Mouse (Mus musculus) embryonic facial prominence, embryonic 13.5 days (tissue): ENCODE measurements around the gene Dcakd. TPM values are rescaled to one million over a fixed set of nuclear protein-coding genes. Genes with fewer than 3 reads are reported as not detected.

Source experiments
- ATAC-seq: fragments of 200-750 bp; cut with Nextera tagmentation; 2 replicates; pipeline ENCODE4 v1.8.0; 2017; ENCODE audit warnings: low read depth; ENCODE audit not compliant: insufficient number of reproducible peaks, insufficient read depth, low FRiP score, low TSS enrichment
- H3K27ac ChIP-seq: fragments of 300-500 bp; sonication (generic); 2 replicates; pipeline ENCODE4 v1.5.1; 2015; ENCODE audit warnings: moderate library complexity, mild to moderate bottlenecking, inconsistent platforms
- H3K27me3 ChIP-seq: fragments of 300-500 bp; sonication (generic); 2 replicates; pipeline ENCODE4 v1.6.1; 2015; ENCODE audit warnings: mild to moderate bottlenecking, inconsistent platforms
- H3K36me3 ChIP-seq: fragments of 300-500 bp; sonication (generic); 2 replicates; pipeline ENCODE4 v1.6.1; 2015; ENCODE audit warnings: mild to moderate bottlenecking, inconsistent platforms
- H3K4me1 ChIP-seq: fragments of 300-500 bp; sonication (generic); 2 replicates; pipeline ENCODE4 v1.6.1; 2015; ENCODE audit warnings: inconsistent platforms
- H3K4me2 ChIP-seq: fragments of 300-500 bp; sonication (generic); 2 replicates; pipeline ENCODE4 v1.6.1; 2015; ENCODE audit warnings: moderate library complexity, mild to moderate bottlenecking, inconsistent platforms
- H3K4me3 ChIP-seq: fragments of 300-500 bp; sonication (generic); 2 replicates; pipeline ENCODE4 v1.5.1; 2015; ENCODE audit warnings: mild to moderate bottlenecking, inconsistent platforms
- H3K9ac ChIP-seq: fragments of 300-500 bp; sonication (generic); 2 replicates; pipeline ENCODE4 v1.6.1; 2015; ENCODE audit warnings: mild to moderate bottlenecking, inconsistent platforms
- H3K9me3 ChIP-seq: fragments of 300-500 bp; sonication (generic); 2 replicates; pipeline ENCODE4 v1.6.1; 2016; ENCODE audit warnings: inconsistent platforms
- WGBS: fragments of 180-500 bp; shearing (Covaris S2); methylation state at CpG from one replicate; pipeline ENCODE4 v1.1.7; 2015; ENCODE audit warnings: mixed read lengths; 5-methylcytosine and 5-hydroxymethylcytosine counted together
- polyA plus RNA-seq: library from polyadenylated mRNA; unstranded; fragments of >200 nt; fragmentation: Nextera tagmentation; extraction: Ambion mirVana; gene quantifications from 2 replicates; pipeline ENCODE4 v1.2.1, GENCODE M21; 2015

Gene Dcakd
- polyA plus RNA-seq, 1 experiment from 2014 or later: 189 TPM

- no peak overlapping the region for H3K4me3 ChIP-seq
- no peak overlapping the region for H3K27ac ChIP-seq
- H3K4me2 ChIP-seq: no peak overlapping the region
- peaks cover 53% of the 10 kb centered on the region for H3K36me3 ChIP-seq
- WGBS: 96% methylated on average over 3 of the region's 3 CpGs
- ATAC-seq: no peak
- H3K9ac ChIP-seq: no peak overlapping the region
- no peaks in the 10 kb centered on the region for H3K4me1 ChIP-seq
- H3K9me3 ChIP-seq: no peaks in the 10 kb centered on the region
- no peaks in the 10 kb centered on the region for H3K27me3 ChIP-seq
These were observed 15.8 kb upstream of the Dcakd start for GRCm38 (mm10) chr11:103043982-103044381.

GRCm38 (mm10) chr11:103042828-103043227 is 14.7 kb upstream of the Dcakd start:
- Histone ChIP-seq H3K9me3 (no peaks in the 10 kb centered on the region), H3K4me2 (no peak overlapping the region), H3K9ac (no peak overlapping the region), H3K27ac (no peak overlapping the region), H3K4me3 (no peak overlapping the region), H3K4me1 (no peaks in the 10 kb centered on the region), H3K36me3 (peaks cover 61% of the 10 kb centered on the region), H3K27me3 (no peaks in the 10 kb centered on the region)
- ATAC-seq: no peak
- 80% methylated on average over 4 of the region's 4 CpGs for WGBS

GRCm38 (mm10) chr11:103038037-103038436 is 9.9 kb upstream of the Dcakd start:
- Histone ChIP-seq H3K4me1 (no peaks in the 10 kb centered on the region), H3K27ac (no peak overlapping the region), H3K27me3 (no peaks in the 10 kb centered on the region), H3K36me3 (peaks cover 30% of the 10 kb centered on the region), H3K4me2 (no peak overlapping the region), H3K4me3 (no peak overlapping the region), H3K9ac (no peak overlapping the region), H3K9me3 (no peaks in the 10 kb centered on the region)
- no peak for ATAC-seq
- 91% methylated on average over 6 of the region's 6 CpGs for WGBS

GRCm38 (mm10) chr11:103036881-103037465 is 8.8 kb upstream of the Dcakd start:
- no peak overlapping the region for H3K4me3 ChIP-seq
- H3K4me1 ChIP-seq: no peaks in the 10 kb centered on the region
- no peaks in the 10 kb centered on the region for H3K27me3 ChIP-seq
- ATAC-seq: no peak
- H3K9me3 ChIP-seq: no peaks in the 10 kb centered on the region
- peaks cover 28% of the 10 kb centered on the region; the same call in 1 of the 2 replicates for H3K36me3 ChIP-seq
- H3K9ac ChIP-seq: no peak overlapping the region
- 86% methylated on average over 8 of the region's 8 CpGs for WGBS
- H3K4me2 ChIP-seq: no peak overlapping the region
- no peak overlapping the region for H3K27ac ChIP-seq

GRCm38 (mm10) chr11:103035007-103035406 is 6.9 kb upstream of the Dcakd start:
- H3K4me1 ChIP-seq: peaks cover 10% of the 10 kb centered on the region
- H3K4me2 ChIP-seq: no peak overlapping the region
- H3K9ac ChIP-seq: no peak overlapping the region
- H3K27ac ChIP-seq: no peak overlapping the region
- peaks cover 28% of the 10 kb centered on the region; the same call in 1 of the 2 replicates for H3K36me3 ChIP-seq
- no peaks in the 10 kb centered on the region for H3K9me3 ChIP-seq
- WGBS: 80% methylated on average over 6 of the region's 6 CpGs
- no peaks in the 10 kb centered on the region for H3K27me3 ChIP-seq
- H3K4me3 ChIP-seq: no peak overlapping the region
- no peak for ATAC-seq

- H3K27ac ChIP-seq: no peak overlapping the region
- no peak overlapping the region for H3K9ac ChIP-seq
- no peak for ATAC-seq
- H3K36me3 ChIP-seq: peaks cover 20% of the 10 kb centered on the region; the same call in 1 of the 2 replicates
- WGBS: 87% methylated on average over 3 of the region's 3 CpGs
- peaks cover 19% of the 10 kb centered on the region for H3K4me1 ChIP-seq
- H3K4me2 ChIP-seq: no peak overlapping the region
- no peak overlapping the region for H3K4me3 ChIP-seq
- H3K27me3 ChIP-seq: no peaks in the 10 kb centered on the region
- H3K9me3 ChIP-seq: no peaks in the 10 kb centered on the region
These were observed 4.9 kb upstream of the Dcakd start for GRCm38 (mm10) chr11:103033030-103033429.

GRCm38 (mm10) chr11:103027570-103028175 is 460 bp downstream of the Dcakd start:
- 13% methylated on average over 8 of the region's 8 CpGs for WGBS
- peak overlapping the region; percentile 69 for H3K4me2 ChIP-seq
- peak overlapping the region; percentile 80 for H3K9ac ChIP-seq
- H3K9me3 ChIP-seq: no peaks in the 10 kb centered on the region
- H3K36me3 ChIP-seq: peaks cover 24% of the 10 kb centered on the region
- H3K27me3 ChIP-seq: no peaks in the 10 kb centered on the region
- H3K27ac ChIP-seq: peak overlapping the region; percentile 76; the same call in 1 of the 2 replicates
- H3K4me1 ChIP-seq: peaks cover 31% of the 10 kb centered on the region
- no peak for ATAC-seq
- peak overlapping the region; percentile 65 for H3K4me3 ChIP-seq

- peaks cover 31% of the 10 kb centered on the region for H3K4me1 ChIP-seq
- H3K27me3 ChIP-seq: no peaks in the 10 kb centered on the region
- H3K4me3 ChIP-seq: peak overlapping the region; percentile 65
- 90% methylated on average over 3 of the region's 3 CpGs for WGBS
- ATAC-seq: no peak
- peak overlapping the region; percentile 69 for H3K4me2 ChIP-seq
- no peaks in the 10 kb centered on the region for H3K9me3 ChIP-seq
- peaks cover 20% of the 10 kb centered on the region for H3K36me3 ChIP-seq
- H3K27ac ChIP-seq: no peak overlapping the region
- no peak overlapping the region for H3K9ac ChIP-seq
These were observed 1.2 kb downstream of the Dcakd start for GRCm38 (mm10) chr11:103026901-103027300.

- ATAC-seq: no peak
These were observed 4.2 kb downstream of the Dcakd start for GRCm38 (mm10) chr11:103023974-103024373.

GRCm38 (mm10) chr11:103020713-103021335 is 7.3 kb downstream of the Dcakd start:
- no peak overlapping the region for H3K4me3 ChIP-seq
- H3K4me2 ChIP-seq: no peak overlapping the region
- peaks cover 16% of the 10 kb centered on the region for H3K36me3 ChIP-seq
- H3K4me1 ChIP-seq: peaks cover 17% of the 10 kb centered on the region
- H3K27me3 ChIP-seq: no peaks in the 10 kb centered on the region
- no peak overlapping the region for H3K27ac ChIP-seq
- no peaks in the 10 kb centered on the region for H3K9me3 ChIP-seq
- H3K9ac ChIP-seq: no peak overlapping the region
- no peak for ATAC-seq
- WGBS: 74% methylated on average over 3 of the region's 3 CpGs

More at GRCm38 (mm10) chr11:103023974-103024373, 4.2 kb downstream of the Dcakd start:
- H3K9me3 ChIP-seq: no peaks in the 10 kb centered on the region
- no peak overlapping the region for H3K9ac ChIP-seq
- no peak overlapping the region for H3K4me2 ChIP-seq
- H3K4me1 ChIP-seq: peaks cover 24% of the 10 kb centered on the region
- no peak overlapping the region for H3K4me3 ChIP-seq
- peaks cover 20% of the 10 kb centered on the region for H3K36me3 ChIP-seq
- 91% methylated on average over 3 of the region's 3 CpGs for WGBS
- H3K27me3 ChIP-seq: no peaks in the 10 kb centered on the region
- H3K27ac ChIP-seq: no peak overlapping the region

- H3K27me3 ChIP-seq: no peaks in the 10 kb centered on the region
- H3K4me1 ChIP-seq: peaks cover 28% of the 10 kb centered on the region
- H3K9ac ChIP-seq: no peak overlapping the region
- H3K27ac ChIP-seq: no peak overlapping the region
- ATAC-seq: no peak
- H3K9me3 ChIP-seq: no peaks in the 10 kb centered on the region
- H3K4me3 ChIP-seq: no peak overlapping the region
- 58% methylated on average over 7 of the region's 7 CpGs for WGBS
- no peak overlapping the region for H3K4me2 ChIP-seq
- H3K36me3 ChIP-seq: peaks cover 4% of the 10 kb centered on the region; the same call in 1 of the 2 replicates
These were observed 8.8 kb downstream of the Dcakd start for GRCm38 (mm10) chr11:103019325-103019724.

- no peak overlapping the region for H3K9ac ChIP-seq
- H3K27me3 ChIP-seq: no peaks in the 10 kb centered on the region
- 0 out of 2 replicates have a peak, but pooled peaks cover 2% of the 10 kb centered on the region for H3K36me3 ChIP-seq
- H3K4me2 ChIP-seq: no peak overlapping the region
- ATAC-seq: no peak
- 66% methylated on average over 6 of the region's 6 CpGs for WGBS
- H3K4me3 ChIP-seq: no peak overlapping the region
- no peaks in the 10 kb centered on the region for H3K9me3 ChIP-seq
- H3K27ac ChIP-seq: no peak overlapping the region
- H3K4me1 ChIP-seq: peaks cover 28% of the 10 kb centered on the region
These were observed 9.3 kb downstream of the Dcakd start for GRCm38 (mm10) chr11:103018860-103019259.
